Mouse (Mus musculus) forebrain, embryonic 15.5 days (tissue): ENCODE measurements around the gene Rptor. TPM values are rescaled to one million over a fixed set of nuclear protein-coding genes. Genes with fewer than 3 reads are reported as not detected.
A peak's percentile ranks its signal among the peaks of the same experiment; 100 is the strongest.

Experiments used
- ATAC-seq: fragments of 200-750 bp; cut with Nextera tagmentation; replicated peaks from 2 replicates; pipeline ENCODE4 v1.8.0; 2017; ENCODE audit warnings: mild to moderate bottlenecking, moderate TSS enrichment, moderate library complexity
- H3K27ac ChIP-seq: fragments of 300-500 bp; sonication (generic); replicated peaks from 2 replicates; pipeline ENCODE4 v1.5.1; 2015; ENCODE audit warnings: mild to moderate bottlenecking, inconsistent platforms
- H3K27me3 ChIP-seq: fragments of 300-500 bp; sonication (generic); 2 replicates; pipeline ENCODE4 v1.6.1; 2015; ENCODE audit warnings: inconsistent platforms
- H3K36me3 ChIP-seq: fragments of 300-500 bp; sonication (generic); 2 replicates; pipeline ENCODE4 v1.6.1; 2015; ENCODE audit warnings: mild to moderate bottlenecking, inconsistent platforms
- H3K4me1 ChIP-seq: fragments of 300-500 bp; sonication (generic); 2 replicates; pipeline ENCODE4 v1.6.1; 2015; ENCODE audit warnings: inconsistent platforms
- H3K4me2 ChIP-seq: fragments of 300-500 bp; sonication (generic); replicated peaks from 2 replicates; pipeline ENCODE4 v1.6.1; 2015; ENCODE audit warnings: mild to moderate bottlenecking, inconsistent platforms
- H3K4me3 ChIP-seq: fragments of 300-500 bp; sonication (generic); 2 replicates; pipeline ENCODE4 v1.5.1; 2015; ENCODE audit warnings: mild to moderate bottlenecking, inconsistent platforms
- H3K9ac ChIP-seq: fragments of 300-500 bp; sonication (generic); replicated peaks from 2 replicates; pipeline ENCODE4 v1.6.1; 2015; ENCODE audit warnings: mild to moderate bottlenecking, inconsistent platforms
- H3K9me3 ChIP-seq: fragments of 300-500 bp; sonication (generic); 2 replicates; pipeline ENCODE4 v1.6.1; 2016; ENCODE audit warnings: inconsistent platforms
- WGBS: fragments of 180-500 bp; shearing (Covaris S2); methylation state at CpG from one replicate; pipeline ENCODE4 v1.1.7; 2015; ENCODE audit warnings: mixed read lengths; 5-methylcytosine and 5-hydroxymethylcytosine counted together
- polyA plus RNA-seq: library from polyadenylated mRNA; unstranded; fragments of >200 nt; fragmentation: Nextera tagmentation; extraction: Ambion mirVana; gene quantifications from 2 replicates; pipeline ENCODE4 v1.2.1, GENCODE M21; 2015

Rptor gene
- polyA plus RNA-seq, 1 experiment from 2014 or later: 12.0 TPM

DNA sequence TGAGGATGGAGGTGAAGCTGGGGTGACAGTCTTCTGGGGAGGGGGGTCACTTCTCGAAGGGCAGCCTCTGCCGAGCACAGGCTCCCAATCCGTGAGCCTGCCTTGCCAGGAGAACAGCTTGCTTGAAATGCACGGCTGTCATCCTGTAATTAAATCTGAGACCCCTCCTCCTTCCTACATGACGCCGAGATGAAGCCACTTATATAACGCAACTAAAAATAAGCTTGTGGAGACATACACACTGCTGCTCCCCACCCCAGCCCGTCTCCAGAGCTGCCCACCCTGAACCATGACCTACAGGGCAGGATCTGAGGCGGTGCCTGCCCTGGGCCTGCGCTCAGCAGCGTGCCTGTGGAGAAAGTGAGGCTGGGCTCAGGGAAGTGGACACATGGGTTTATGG lies 337.4 kb downstream of the Rptor start:
- peak overlapping the region; percentile 97 for H3K4me2 ChIP-seq
- no peak overlapping the region; the same call in 1 of the 2 replicates for H3K9ac ChIP-seq
- H3K4me1 ChIP-seq: peaks cover 90% of the 10 kb centered on the region
- 53% methylated on average over 11 of the region's 11 CpGs for WGBS
- no peaks in the 10 kb centered on the region for H3K9me3 ChIP-seq
- no peak for ATAC-seq
- peak overlapping the region; percentile 7; the same call in 1 of the 2 replicates for H3K4me3 ChIP-seq
- H3K27ac ChIP-seq: peak overlapping the region; percentile 93
- H3K27me3 ChIP-seq: no peaks in the 10 kb centered on the region
- no peaks in the 10 kb centered on the region for H3K36me3 ChIP-seq

DNA sequence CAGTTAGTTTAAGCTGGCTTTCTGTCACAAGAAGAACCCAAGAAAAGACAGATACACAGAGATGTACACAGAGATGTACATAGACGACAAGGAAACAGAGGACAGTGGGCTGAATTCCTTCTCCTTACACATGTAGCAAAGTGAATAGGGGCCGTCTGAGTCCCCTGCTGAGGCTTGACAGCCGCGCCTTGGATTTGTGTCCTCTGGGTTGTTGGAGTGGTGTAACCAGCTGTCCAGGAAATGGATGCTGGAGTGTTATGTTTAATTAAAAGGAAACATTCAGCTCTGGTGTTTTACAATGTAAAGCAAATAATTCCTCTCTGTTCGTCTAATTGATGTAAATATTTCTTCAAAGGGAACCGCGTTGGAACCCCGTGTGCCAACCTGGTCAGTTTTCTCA lies 339.1 kb downstream of the Rptor start:
- peak overlapping the region; percentile 91 for H3K4me3 ChIP-seq
- H3K4me2 ChIP-seq: peak overlapping the region; percentile 97
- H3K9ac ChIP-seq: peak overlapping the region; percentile 72; the same call in 1 of the 2 replicates
- peak overlapping the region; percentile 93 for H3K27ac ChIP-seq
- H3K36me3 ChIP-seq: no peaks in the 10 kb centered on the region
- peaks cover 74% of the 10 kb centered on the region for H3K4me1 ChIP-seq
- H3K27me3 ChIP-seq: no peaks in the 10 kb centered on the region
- 4% methylated on average over 8 of the region's 8 CpGs for WGBS
- no peak for ATAC-seq
- H3K9me3 ChIP-seq: no peaks in the 10 kb centered on the region

DNA sequence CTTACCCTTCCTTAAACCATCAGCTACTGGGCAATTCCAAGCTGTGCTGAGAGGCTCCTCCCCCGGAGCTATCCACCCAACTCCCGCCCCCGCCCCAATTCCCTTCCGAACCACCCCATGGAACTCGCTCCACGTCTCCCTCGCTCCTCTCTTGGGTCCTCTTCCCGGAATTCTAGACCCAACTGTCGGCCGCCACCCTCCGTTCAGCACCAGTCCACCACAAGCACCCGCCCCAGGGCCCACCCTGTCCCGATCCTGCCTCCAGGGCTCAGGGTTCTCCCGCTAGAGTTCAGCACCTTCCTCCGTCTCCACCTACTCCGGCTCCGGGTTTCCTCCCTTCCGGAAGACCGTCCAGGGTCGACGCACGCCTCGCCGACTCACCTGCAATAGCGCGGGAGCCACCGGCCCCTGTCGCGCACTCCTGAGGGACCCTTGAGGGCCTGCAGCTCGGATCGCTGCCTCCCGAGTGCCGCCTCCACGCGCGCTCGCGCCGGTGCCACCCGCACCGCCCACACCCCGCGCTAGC lies 339.6 kb downstream of the Rptor start:
- Histone ChIP-seq H3K27me3 (no peaks in the 10 kb centered on the region), H3K9me3 (no peaks in the 10 kb centered on the region), H3K4me1 (peaks cover 69% of the 10 kb centered on the region), H3K36me3 (no peaks in the 10 kb centered on the region), H3K27ac (peak overlapping the region; percentile 93), H3K4me3 (peak overlapping the region; percentile 91), H3K4me2 (peak overlapping the region; percentile 97), H3K9ac (peak overlapping the region; percentile 72)
- ATAC-seq: peak; percentile 21; the same call in 1 of the 2 replicates
- under 1% methylated on average over 42 of the region's 43 CpGs for WGBS

DNA sequence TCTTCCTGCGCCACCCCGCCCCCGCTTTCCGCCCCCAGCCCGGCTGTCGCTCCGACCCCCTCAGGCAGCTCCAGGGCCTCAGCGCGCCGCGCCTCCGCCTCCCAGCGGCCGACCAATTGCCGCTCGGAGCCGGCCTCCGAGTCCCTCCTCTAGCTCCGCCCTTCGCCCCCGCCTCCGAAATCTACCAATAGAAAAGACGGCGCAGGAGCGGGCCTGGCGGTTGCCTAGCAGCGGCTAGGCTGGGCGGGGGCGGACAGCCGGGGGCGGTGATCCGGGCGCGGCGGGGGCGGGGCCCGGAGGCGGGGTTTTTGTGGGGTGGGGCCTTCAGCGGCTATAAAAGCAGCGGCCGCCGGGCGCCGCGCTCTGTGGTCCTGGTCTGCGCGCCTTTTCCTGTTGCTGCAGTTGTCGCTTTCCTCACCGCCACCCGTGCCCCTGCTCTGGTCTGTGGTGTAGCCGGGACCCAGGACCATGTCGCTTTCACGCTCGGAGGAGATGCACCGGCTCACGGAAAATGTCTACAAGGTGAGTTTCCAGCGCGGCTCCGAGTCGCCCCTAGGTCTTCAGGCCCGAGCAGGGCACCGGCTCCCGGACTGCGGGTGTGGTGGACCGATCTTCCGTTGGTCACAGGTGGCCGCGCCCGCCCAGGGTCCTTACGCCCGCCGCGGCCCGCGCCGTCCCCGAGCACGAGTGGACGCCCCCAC lies 340.2 kb downstream of the Rptor start, which contains the start of gene Baiap2:
Gene Baiap2 (plus strand): TSS at position 37 of the 701 bp plus-strand sequence.
- WGBS: under 1% methylated on average over 75 of the region's 79 CpGs
- Histone ChIP-seq H3K4me3 (peak within 1 kb of the TSS; percentile 91), H3K27ac (peak within 1 kb of the TSS; percentile 93), H3K36me3 (no peaks in the 10 kb centered on the region), H3K4me1 (peaks cover 63% of the 10 kb centered on the region), H3K4me2 (peak within 1 kb of the TSS; percentile 97), H3K27me3 (no peaks in the 10 kb centered on the region), H3K9ac (peak within 1 kb of the TSS; percentile 73), H3K9me3 (no peaks in the 10 kb centered on the region)
- peak; percentile 95 for ATAC-seq

DNA sequence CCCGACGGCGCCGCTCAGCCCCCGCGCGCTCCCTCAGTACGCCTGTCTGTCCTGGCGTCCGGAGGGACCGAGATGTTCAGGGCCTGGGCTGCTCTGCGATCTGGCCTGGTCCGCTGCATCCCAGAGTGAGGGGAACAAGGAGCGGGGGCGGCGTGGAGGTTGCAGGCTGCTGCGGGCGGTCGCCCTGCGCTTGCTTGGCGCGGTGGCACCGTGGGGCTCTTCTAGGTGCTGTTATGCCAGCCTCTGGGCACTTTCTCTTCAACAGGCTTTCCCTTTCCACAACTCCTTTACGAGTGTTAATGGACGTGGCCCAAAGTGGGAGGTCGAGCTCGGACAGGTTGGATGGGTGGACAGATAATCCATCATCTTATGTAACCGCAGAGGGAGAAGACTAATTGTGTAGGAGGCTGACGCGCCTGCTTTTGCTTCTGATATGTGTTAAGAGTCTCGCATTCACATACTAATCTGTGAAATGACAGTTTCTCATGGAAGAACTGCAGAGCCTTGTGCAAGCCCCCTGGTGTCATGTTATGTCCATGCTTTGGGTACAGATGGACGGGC lies 340.8 kb downstream of the Rptor start:
- peak overlapping the region; percentile 73 for H3K9ac ChIP-seq
- peak overlapping the region; percentile 14; the same call in 1 of the 2 replicates for H3K27ac ChIP-seq
- H3K36me3 ChIP-seq: no peaks in the 10 kb centered on the region
- H3K4me1 ChIP-seq: peaks cover 56% of the 10 kb centered on the region
- peak overlapping the region; percentile 97 for H3K4me2 ChIP-seq
- H3K9me3 ChIP-seq: no peaks in the 10 kb centered on the region
- WGBS: 5% methylated on average over 32 of the region's 32 CpGs
- H3K4me3 ChIP-seq: peak overlapping the region; percentile 91
- ATAC-seq: peak; percentile 26
- no peaks in the 10 kb centered on the region for H3K27me3 ChIP-seq

DNA sequence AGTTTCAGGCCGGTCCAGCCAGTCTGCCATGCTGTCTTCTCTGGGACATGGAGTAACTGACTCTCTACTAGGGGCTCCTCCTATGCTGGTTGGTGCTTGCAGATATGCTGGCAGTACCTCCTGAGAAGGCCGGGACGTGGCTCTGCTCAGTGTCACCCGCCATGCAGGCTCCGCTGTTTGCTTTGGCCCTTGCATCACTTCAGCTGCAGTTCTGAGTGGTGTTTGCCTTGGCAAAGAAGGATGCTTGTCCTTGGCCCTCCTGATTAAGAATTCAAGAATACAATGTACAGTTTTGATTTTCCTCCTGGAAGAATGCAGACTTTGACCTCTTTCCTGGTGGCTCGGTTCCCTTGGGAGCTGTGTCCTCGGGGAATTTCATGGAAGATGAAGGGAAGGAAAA lies 342.6 kb downstream of the Rptor start:
- Histone ChIP-seq H3K36me3 (no peaks in the 10 kb centered on the region), H3K27ac (no peak overlapping the region), H3K4me1 (peaks cover 39% of the 10 kb centered on the region), H3K9me3 (no peaks in the 10 kb centered on the region), H3K4me3 (no peak overlapping the region), H3K9ac (no peak overlapping the region), H3K4me2 (peak overlapping the region; percentile 97), H3K27me3 (no peaks in the 10 kb centered on the region)
- no peak for ATAC-seq
- WGBS: 86% methylated on average over 7 of the region's 7 CpGs

DNA sequence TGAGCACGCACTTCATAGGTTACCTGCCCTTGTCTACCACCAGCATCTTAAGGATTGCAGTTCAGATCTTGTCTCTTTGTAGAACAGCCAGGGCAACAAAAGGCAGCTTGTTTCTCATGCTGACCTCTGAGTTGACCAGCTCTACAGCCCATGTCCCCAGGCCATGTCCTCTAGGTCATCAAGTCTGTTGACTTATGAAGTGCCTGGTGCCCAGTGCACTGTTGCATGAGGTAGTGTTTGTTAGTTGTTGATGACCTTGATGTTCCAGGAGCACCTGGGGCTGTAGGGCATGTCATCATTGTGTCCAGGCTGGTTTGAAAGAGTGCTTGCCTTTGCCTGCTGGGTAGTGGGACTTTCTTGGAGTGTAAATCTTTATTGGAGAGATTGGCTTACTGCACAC lies 344.7 kb downstream of the Rptor start:
- H3K4me2 ChIP-seq: no peak overlapping the region
- WGBS: 100% methylated on average over 1 of the region's 1 CpGs
- no peak for ATAC-seq

DNA sequence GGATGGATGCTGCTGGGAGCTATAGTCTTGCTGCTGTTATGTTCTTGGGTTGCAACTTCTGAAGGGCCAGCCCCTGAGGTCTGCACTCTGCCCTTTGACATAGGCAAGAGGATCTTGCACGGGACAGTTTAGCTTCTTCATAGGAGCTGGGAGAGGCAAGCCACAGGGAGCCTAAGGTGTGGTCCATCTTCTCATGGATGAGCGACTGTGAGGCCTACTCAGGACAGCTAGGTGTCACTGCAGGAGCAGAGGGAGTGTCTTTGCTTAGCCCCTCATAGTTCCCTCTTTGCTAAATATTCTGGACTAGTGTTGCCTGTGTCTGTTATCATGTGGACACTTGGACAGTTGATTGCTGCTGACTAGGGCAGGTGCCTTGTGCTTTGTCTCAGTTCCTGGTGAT lies 345.2 kb downstream of the Rptor start:
- H3K9ac ChIP-seq: no peak overlapping the region
- H3K4me3 ChIP-seq: no peak overlapping the region
- H3K36me3 ChIP-seq: no peaks in the 10 kb centered on the region
- WGBS: 72% methylated on average over 2 of the region's 2 CpGs
- H3K27me3 ChIP-seq: no peaks in the 10 kb centered on the region
- no peak overlapping the region for H3K4me2 ChIP-seq
- H3K4me1 ChIP-seq: peaks cover 27% of the 10 kb centered on the region
- no peaks in the 10 kb centered on the region for H3K9me3 ChIP-seq
- H3K27ac ChIP-seq: no peak overlapping the region
- ATAC-seq: no peak

More for the DNA sequence above, 344.7 kb downstream of the Rptor start:
- no peak overlapping the region for H3K9ac ChIP-seq
- H3K27ac ChIP-seq: no peak overlapping the region
- no peak overlapping the region for H3K4me3 ChIP-seq
- peaks cover 23% of the 10 kb centered on the region for H3K4me1 ChIP-seq
- no peaks in the 10 kb centered on the region for H3K27me3 ChIP-seq
- no peaks in the 10 kb centered on the region for H3K36me3 ChIP-seq
- H3K9me3 ChIP-seq: no peaks in the 10 kb centered on the region

DNA sequence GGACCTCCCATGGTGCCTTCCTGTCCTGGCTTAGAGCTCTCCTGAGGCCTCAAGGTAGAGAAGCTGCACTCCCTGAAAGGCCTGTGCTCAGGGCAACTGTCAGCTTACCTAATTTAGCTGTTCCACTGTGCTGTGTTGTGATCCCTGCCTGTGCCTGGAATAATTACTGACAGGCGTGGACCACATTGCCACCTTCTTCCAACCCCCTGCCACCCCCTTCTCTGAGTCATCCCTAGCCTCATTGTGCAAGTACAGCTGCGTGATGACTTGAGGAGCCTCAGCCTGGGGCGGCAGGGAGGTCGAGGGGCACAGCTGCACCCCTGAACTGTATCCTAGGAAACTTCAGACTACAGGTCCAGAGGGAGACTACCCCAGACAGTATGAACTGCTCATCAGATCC lies 345.6 kb downstream of the Rptor start:
- Histone ChIP-seq H3K9ac (no peak overlapping the region), H3K4me1 (peaks cover 25% of the 10 kb centered on the region), H3K9me3 (no peaks in the 10 kb centered on the region), H3K27ac (no peak overlapping the region), H3K36me3 (no peaks in the 10 kb centered on the region), H3K4me2 (no peak overlapping the region), H3K4me3 (no peak overlapping the region), H3K27me3 (no peaks in the 10 kb centered on the region)
- ATAC-seq: no peak
- WGBS: 57% methylated on average over 4 of the region's 4 CpGs

DNA sequence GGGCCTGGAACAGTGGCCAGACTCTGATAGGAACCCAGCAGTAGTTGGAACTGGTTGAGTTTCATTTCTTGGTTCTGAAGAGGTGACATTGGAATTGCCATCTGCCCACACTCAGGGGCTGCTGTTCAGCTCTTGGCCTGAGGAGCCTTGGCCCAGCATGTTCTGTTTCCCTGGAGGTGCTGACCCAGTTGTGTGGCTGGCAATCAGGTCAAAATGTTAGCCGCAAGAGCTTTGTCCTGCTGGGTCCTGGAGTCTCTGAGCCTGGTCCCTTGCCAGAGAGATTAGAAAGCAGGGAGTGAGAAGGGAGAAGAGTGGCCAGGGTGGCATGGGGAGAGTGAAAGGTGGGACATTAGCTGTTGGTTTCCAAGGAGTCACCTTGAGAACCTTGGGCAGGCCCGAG lies 346.1 kb downstream of the Rptor start:
- H3K27me3 ChIP-seq: no peaks in the 10 kb centered on the region
- no peak overlapping the region for H3K9ac ChIP-seq
- H3K36me3 ChIP-seq: no peaks in the 10 kb centered on the region
- no peaks in the 10 kb centered on the region for H3K9me3 ChIP-seq
- H3K27ac ChIP-seq: no peak overlapping the region
- peaks cover 20% of the 10 kb centered on the region for H3K4me1 ChIP-seq
- WGBS: 96% methylated on average over 2 of the region's 2 CpGs
- no peak for ATAC-seq
- H3K4me2 ChIP-seq: no peak overlapping the region
- no peak overlapping the region for H3K4me3 ChIP-seq
